Mouse (Mus musculus) spleen, adult 2 months (tissue): ENCODE measurements around the gene Rsbn1.

ENCODE experiments used
- CTCF ChIP-seq: fragments of 200-500 bp; IDR thresholded peaks from 2 replicates; pipeline ENCODE4 v1.5.1; 2011; ENCODE audit warnings: mild to moderate bottlenecking, inconsistent platforms; ENCODE audit not compliant: insufficient read depth, insufficient read length, insufficient replicate concordance; ENCODE audit errors: extremely low read depth
- POLR2A ChIP-seq: fragments of 200-500 bp; IDR thresholded peaks from 2 replicates; pipeline ENCODE4 v1.6.1; 2011; ENCODE audit warnings: low read depth, low read length, inconsistent platforms

GRCm38 (mm10) chr3:103967861-103968691, 54.2 kb downstream of the Rsbn1 start, which contains the start of gene Phtf1:
- TF ChIP-seq CTCF (no peak), POLR2A (peak; percentile 53)
